Mouse (Mus musculus): ENCODE results near the gene Gp9. TPM values are rescaled to one million over a fixed set of nuclear protein-coding genes. Genes with fewer than 3 reads are reported as not detected.
A peak's percentile ranks its signal among the peaks of the same experiment; 100 is the strongest.

Gene Gp9
- total RNA-seq, 2 experiments from 2014 or later = 0.54 to 1.4 TPM

DNA sequence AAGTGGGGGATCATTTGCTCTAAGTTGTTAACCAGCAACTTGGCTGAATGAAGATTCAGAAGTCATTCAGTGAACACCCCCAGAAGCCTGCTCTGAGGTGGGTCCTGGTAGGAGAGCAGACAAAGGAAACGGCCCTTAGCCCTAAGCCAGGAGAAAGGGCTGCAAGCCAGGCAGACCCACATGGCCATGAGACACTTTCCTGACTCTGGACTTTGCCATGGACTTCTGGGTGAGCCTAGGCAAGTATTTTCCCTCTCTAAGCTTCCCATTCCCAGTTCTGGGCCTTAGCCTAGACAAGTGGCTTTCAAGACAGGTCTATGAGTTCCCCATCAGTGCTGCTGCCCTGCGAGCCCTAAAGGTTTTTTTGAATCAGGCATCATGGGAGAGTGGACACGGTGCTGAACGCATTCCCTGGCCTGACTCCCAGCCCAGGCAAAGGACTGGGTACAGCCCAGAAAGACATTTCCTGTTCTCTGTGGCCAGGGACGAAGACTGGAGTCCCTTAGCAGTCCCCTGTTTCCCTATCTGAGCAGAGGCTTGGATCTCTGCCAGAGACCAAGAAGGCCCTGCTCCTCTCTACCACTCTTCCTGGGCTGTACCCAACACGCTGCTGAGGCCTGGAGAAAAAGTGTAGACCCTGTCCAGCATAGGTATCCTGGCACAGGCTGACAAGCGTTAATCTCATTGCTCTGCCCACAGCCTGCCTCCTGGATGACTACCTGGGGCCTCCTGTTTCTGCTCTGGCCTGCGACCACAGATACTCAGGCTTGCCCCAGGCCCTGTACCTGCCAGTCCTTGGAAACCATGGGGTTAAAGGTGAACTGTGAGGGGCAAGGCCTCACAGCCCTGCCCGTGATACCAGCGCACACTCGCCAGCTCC, 662 bp downstream of the Gp9 start:
- Histone ChIP-seq H3K27ac (no peak overlapping the region), H3K4me3 (no peak overlapping the region)
- DNase-seq (ENCODE audit: extremely low spot score in 1 of 2, low spot score in 2 of 2) = no peak
- no peak for TF ChIP-seq CTCF (IDR thresholded peaks at IDR 0.05)
- intact Hi-C loops (cut with DNase I) = no loop called here

DNA sequence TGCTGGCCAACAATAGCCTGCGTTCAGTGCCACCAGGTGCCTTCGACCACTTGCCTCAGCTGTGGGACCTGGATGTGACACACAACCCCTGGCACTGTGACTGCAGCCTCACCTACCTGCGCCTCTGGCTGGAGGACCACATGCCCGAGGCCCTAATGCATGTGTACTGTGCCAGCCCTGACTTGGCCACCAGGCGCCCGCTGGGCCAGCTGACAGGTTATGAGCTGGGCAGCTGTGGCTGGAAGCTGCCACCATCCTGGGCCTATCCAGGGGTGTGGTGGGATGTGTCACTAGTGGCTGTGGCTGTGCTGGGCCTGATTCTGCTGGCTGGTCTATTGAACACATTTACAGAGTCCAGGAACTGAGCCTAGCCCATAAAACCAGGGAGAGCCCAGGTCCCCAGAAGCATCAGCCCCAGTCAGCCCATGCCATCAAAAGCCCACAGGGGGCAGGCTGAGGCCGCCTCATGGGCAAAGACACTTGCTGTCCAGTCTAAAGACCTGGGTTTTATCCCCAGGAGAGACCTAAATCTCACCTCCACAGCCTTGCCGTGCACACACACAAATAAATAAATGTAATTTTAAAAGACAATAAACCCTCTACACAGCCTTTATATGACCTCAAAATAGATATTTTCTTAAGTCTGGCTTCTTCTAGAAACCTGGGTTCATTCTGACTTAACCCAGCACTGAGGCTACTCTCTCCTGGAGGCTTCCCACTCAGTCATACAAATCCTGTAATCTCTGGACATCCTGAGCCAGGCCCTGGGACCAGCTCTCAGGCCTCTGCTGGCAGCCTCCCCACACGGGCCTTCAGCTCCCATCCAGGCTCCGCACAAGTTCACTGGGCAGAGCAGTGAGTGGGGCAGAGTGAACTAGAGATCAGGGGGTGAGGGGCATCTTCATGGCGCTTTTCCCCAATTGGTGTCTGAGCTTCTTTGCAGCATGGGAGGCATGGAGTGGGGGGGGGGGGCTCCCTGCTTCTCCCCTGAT, 1.6 kb downstream of the Gp9 start:
- Histone ChIP-seq H3K27ac (no peak overlapping the region), H3K4me3 (no peak overlapping the region)
- intact Hi-C loops (cut with DNase I) = no loop called here
- TF ChIP-seq CTCF (IDR thresholded peaks at IDR 0.05) = peak; percentile 23
- no peak for DNase-seq (ENCODE audit: extremely low spot score in 1 of 2, low spot score in 2 of 2)

DNA sequence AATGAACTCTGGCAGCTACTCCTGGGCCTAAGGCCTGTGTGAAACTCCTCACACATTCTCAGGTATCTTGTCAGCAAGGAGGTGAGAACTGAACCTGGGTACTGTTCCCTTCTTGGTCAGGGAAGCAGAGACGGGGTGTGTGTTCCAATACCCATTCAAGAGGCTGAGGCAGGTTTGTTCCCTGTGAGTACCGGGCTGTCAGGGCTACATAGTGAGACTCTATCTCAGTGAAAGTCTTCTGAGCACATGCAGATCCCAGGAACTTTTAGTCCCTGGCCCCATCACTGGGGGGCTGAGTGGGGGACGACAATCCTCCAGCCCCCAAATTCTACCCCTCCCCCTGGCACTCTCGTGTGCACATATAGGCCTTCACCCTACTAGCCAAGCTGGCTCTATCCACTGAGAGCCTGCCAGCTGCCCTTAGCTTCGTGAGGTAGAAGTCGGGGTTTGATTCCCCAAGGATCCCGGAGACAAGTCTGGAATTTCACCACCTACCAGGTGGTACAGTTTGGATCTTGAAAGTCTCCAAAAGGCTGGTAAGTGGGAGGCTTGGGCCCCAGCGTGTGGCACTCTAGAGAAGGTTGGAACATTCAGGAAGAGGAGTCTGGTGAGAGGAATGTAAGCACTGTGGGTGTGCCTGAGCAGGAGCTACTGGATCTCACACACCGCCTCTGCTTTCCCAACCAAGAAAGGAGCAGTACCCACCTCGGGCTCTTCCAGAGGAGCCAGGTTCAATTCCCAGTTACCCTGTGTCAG, 2.9 kb downstream of the Gp9 start:
- no peak for DNase-seq (ENCODE audit: extremely low spot score in 1 of 2, low spot score in 2 of 2)
- Histone ChIP-seq H3K27ac (no peak overlapping the region), H3K4me3 (no peak overlapping the region)
- intact Hi-C loops (cut with DNase I) = no loop called here
- TF ChIP-seq CTCF (IDR thresholded peaks at IDR 0.05) = no peak

DNA sequence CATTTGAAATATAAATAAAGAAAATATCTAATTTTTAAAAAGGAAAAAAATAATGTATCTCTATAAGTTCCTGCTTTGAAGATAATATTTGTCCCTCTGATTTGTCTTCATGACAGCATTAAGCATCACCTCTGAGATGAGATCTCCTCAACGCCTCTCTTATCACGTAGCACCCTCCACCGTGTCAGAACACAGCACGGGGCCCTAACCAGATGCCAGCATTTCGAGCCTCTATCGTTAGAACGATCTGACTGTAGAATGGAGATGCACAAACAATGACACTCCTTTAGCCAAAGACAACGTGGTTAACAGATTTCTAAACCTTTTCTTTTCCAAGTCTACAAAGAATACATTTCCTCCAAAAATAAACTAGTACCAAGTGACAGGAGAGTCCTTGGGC, 6.2 kb downstream of the Gp9 start:
- Histone ChIP-seq H3K4me3 (no peak overlapping the region), H3K27ac (no peak overlapping the region)
- no peak for TF ChIP-seq CTCF (IDR thresholded peaks at IDR 0.05)
- DNase-seq (ENCODE audit: extremely low spot score in 1 of 2, low spot score in 2 of 2) = no peak
- intact Hi-C loops (cut with DNase I) = no loop called here

DNA sequence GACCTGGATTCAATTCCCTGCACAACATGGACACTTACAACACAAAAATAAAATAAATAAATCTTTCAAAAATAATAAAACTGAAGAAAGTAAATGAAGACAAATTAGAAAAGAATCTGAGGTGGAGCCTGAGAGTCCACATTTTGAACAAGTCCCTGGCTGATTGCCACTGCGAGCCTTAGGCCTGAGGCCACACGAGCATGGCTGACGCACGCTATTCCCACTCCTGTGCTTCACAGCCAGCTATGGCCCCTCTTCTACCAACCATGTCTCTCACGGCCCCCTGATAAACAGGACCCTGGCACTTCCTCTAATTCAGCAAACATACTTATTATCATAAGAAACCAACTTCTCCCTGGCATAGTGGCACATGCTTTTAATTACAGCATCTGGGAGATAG, 8.7 kb downstream of the Gp9 start:
- intact Hi-C loops (cut with DNase I) = no loop called here
- TF ChIP-seq CTCF (IDR thresholded peaks at IDR 0.05) = no peak
- Histone ChIP-seq H3K4me3 (no peak overlapping the region), H3K27ac (no peak overlapping the region)
- DNase-seq (ENCODE audit: extremely low spot score in 1 of 2, low spot score in 2 of 2) = no peak

DNA sequence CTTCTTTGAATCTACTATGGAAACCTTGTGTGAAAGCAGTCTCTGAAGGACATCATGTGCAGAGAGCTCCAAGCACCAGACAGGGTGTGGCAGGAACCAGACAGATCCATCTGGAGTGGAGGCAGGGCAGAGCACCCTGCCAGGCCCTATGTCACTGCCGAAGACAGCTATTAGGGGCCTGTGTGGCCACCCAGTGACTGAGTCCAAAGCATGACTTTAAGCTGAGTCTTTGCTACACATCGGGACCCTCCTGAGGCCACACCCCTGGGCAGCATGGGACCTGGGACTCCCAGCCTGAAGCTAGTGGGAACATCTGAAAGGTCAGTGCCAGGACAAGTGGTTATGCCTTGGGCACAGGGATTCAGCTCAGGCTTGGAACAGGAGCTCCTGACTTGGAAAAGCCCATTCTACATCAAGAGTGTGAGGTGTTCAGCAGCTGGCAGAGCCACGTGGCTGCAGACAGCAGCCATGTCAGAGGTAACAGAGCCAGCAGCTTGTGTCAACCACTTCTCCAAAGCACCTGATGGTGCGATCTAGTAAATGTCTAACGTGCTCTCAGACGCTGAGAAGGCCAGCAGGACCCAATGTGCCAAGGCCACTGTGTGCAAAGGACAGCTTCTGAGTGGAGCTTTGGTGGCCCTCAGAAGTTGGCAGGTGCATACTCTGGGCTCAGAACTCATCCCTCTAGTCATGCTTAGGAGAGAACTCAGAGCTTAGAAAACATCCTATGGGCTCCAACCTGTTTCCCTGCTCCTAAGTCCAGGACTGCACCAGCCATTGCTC, 9.4 kb downstream of the Gp9 start:
- no peak for DNase-seq (ENCODE audit: extremely low spot score in 1 of 2, low spot score in 2 of 2)
- Histone ChIP-seq H3K4me3 (no peak overlapping the region), H3K27ac (no peak overlapping the region)
- no peak for TF ChIP-seq CTCF (IDR thresholded peaks at IDR 0.05)
- intact Hi-C loops (cut with DNase I) = no loop called here

DNA sequence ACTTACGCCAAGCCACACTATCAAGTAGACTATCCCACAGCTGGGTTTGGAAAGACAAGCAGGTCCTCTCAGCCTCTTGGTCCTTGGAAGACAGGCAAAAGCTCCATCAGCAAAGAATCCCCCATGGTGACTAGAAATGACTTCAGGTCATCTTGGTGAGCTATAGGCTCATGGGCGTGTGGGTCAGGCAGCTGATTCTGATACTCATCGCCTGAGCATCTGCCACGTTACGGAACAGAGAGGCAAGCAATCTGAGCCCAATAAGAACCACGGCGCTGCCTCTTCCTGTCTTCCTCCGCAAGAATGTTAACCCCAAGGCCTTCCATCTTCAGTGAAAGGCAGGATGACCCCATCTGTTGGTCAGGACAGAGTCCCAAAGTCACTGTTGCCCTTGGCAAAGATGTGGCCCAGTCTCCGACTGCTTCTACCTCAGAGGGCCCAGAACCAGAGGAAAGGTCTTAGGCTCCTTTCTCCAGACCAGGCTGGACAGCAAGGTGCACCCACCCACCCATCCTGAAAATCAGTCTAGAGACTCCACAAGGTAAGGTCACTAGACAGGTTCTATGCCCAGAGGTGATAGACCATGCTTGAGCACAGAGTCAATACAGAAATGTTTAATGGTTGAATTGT, 10.5 kb downstream of the Gp9 start:
- Histone ChIP-seq H3K27ac (no peak overlapping the region), H3K4me3 (no peak overlapping the region)
- TF ChIP-seq CTCF (IDR thresholded peaks at IDR 0.05) = no peak
- no peak for DNase-seq (ENCODE audit: extremely low spot score in 1 of 2, low spot score in 2 of 2)
- intact Hi-C loops (cut with DNase I) = no loop called here

DNA sequence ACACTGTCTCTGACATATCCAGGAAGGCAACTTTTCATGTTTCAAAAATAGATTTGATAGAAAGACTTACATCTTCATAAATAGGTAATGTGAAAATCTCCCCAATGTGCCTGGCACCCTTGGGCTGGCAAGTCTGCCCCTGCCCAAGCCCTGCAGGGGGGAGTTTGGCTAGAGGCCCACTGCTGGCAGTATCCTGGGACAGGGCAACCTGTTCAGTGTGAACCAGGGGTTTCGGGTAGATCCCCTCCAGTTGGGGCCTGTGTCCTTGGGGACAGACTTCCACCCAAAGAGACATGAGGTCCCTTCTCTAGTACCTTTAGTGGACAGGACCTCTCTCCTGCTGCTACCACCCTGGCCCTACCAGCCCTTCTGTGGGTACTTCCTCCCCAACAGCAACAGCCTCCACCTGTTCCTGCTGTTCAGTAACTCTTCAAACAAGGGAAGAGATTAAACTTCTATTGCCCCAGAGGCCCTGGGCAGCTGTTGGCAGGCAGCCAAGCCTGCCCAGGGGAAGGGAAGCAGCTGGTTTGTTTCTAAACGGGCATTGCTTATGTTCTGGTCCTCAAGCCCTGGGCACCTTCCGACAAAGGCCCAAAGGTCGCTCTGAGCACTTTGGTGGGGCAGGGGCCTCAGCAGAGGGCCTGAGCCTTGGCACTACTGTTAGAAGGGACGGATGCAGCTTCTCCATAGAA, 11.2 kb downstream of the Gp9 start:
- H3K4me3 ChIP-seq = no peak overlapping the region
- H3K27ac ChIP-seq = no peak overlapping the region
- intact Hi-C loops (cut with DNase I) = no loop called here
- no peak for TF ChIP-seq CTCF (IDR thresholded peaks at IDR 0.05)
- no peak for DNase-seq (ENCODE audit: extremely low spot score in 1 of 2, low spot score in 2 of 2)

DNA sequence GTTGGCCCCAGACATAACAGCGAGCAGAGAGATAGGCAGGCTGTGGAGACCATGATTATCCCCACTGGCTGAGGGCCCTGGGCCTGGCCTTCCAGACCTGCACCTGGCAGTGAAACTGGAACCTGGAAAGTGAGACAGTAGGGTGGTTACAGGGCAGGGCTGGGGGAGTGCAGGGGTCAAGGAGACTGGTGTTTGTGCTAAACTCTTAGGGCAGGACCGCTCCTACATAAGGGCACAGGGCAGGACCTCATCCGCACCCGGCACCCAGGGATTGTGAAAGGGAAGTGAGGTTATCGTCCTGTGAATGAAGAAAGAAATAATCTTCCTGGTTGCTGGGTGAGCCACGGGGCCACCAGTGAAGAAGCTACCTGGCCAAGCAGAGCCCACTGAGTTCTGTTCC, 11.9 kb downstream of the Gp9 start:
- DNase-seq (ENCODE audit: extremely low spot score in 1 of 2, low spot score in 2 of 2) = no peak
- H3K27ac ChIP-seq = no peak overlapping the region
- intact Hi-C loops (cut with DNase I) = no loop called here
- H3K4me3 ChIP-seq = no peak overlapping the region
- no peak for TF ChIP-seq CTCF (IDR thresholded peaks at IDR 0.05)

All from left cerebral cortex, adult 2 months (tissue).